Mouse (Mus musculus): ENCODE measurements around the gene 4921511M17Rik.
"Not testable (repeated sequence)": the region's sequence is repeated elsewhere in the genome, so short reads cannot be mapped to it uniquely, and the experiment has no call there.

DNA sequence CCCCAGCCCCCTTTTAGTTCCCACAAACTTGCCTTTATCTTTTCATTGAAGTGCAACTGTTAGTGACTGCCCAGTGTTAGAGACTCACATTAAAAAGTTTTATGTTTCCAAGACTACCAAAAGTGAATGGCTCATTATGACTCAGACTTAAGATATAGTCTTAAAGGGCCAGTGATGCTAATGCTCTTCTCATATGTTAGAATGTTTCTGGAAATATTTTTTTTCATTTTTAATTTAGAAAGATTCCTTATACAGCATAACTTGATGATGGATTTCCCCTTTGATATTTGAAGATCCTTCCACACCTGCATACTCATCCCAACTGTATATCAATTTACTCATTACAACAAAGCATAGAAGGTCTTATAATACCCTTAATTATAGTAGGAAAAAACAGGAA is 21.1 kb downstream of the 4921511M17Rik start, which contains the start of gene Samt1:
- not testable (repeated sequence) for TF ChIP-seq CTCF, POLR2A (IDR thresholded peaks at IDR 0.05; ENCODE audit: extremely low read depth, insufficient read depth, low read length)

Data from cortical plate, adult 2 months (tissue).